Comparison of ENCODE assay signal across 8 mouse cellular contexts in genomic region chr2:164070142-164070764, GRCm38 (mm10). TPM values are rescaled to one million over a fixed set of nuclear protein-coding genes. Genes with fewer than 3 reads are reported as not detected.
A peak's percentile ranks its signal among the peaks of the same experiment; 100 is the strongest.
DNase-seq lines count a peak whose midpoint lies in the region; ATAC-seq and TF ChIP-seq lines count a peak whose summit lies in the region.

TSS of gene Stk4 (plus strand) at chr2:164070322.

- WGBS in intestine, postnatal 0 days: under 1% methylated on average over 45 of the region's 45 CpGs
- under 1% methylated on average over 36 of the region's 45 CpGs for WGBS in lung, postnatal 0 days

- no peak for TF ChIP-seq CTCF in testis, adult 2 months (IDR thresholded peaks at IDR 0.05; ENCODE audit: control insufficient read depth, insufficient read depth, insufficient replicate concordance, low read depth, low read length)
- no peak for TF ChIP-seq CTCF in intestine, postnatal 0 days (IDR thresholded peaks at IDR 0.05; ENCODE audit: low read depth)
- no peak for TF ChIP-seq CTCF in lung, postnatal 0 days (IDR thresholded peaks at IDR 0.05)

- H3K9me3 ChIP-seq in intestine, postnatal 0 days (ENCODE audit: control insufficient read depth): no peaks in the 10 kb centered on the region
- no peaks in the 10 kb centered on the region for H3K9me3 ChIP-seq in lung, postnatal 0 days (ENCODE audit: low read length)

- no peak for TF ChIP-seq EP300 in lung, postnatal 0 days (IDR thresholded peaks at IDR 0.05)

- peaks cover 1% of the 10 kb centered on the region; the same call in 1 of the 2 replicates for H3K36me3 ChIP-seq in testis, adult 2 months (ENCODE audit: control insufficient read depth, insufficient read depth, low read length)
- peaks cover 16% of the 10 kb centered on the region for H3K36me3 ChIP-seq in intestine, postnatal 0 days (ENCODE audit: control insufficient read depth, insufficient read depth)
- no peaks in the 10 kb centered on the region; the same call in 1 of the 2 replicates for H3K36me3 ChIP-seq in lung, postnatal 0 days (ENCODE audit: insufficient read depth, low read length)

- peak within 1 kb of the TSS; percentile 93 for H3K4me3 ChIP-seq in testis, adult 2 months (ENCODE audit: control insufficient read depth, low read depth, low read length)
- H3K4me3 ChIP-seq in intestine, postnatal 0 days (ENCODE audit: low read depth, low read length): peak within 1 kb of the TSS; percentile 98
- H3K4me3 ChIP-seq in lung, postnatal 0 days (ENCODE audit: low read depth, low read length): peak within 1 kb of the TSS; percentile 93

- no peak for DNase-seq in adrenal gland, adult 18-20 months (ENCODE audit: low spot score in 2 of 2)
- DNase-seq in adrenal gland, adult (ENCODE audit: inconsistent age in 2 of 2, low spot score in 1 of 2): no peak
- DNase-seq in testis, postnatal 14 days (ENCODE audit: low spot score): no peak
- peak; percentile 43 for DNase-seq in lung, postnatal 0 days (ENCODE audit: low spot score)
- peak; percentile 64 for DNase-seq in thymus, postnatal 0 days (ENCODE audit: low spot score)

- no peaks in the 10 kb centered on the region for H3K27me3 ChIP-seq in testis, adult 2 months (ENCODE audit: control insufficient read depth, insufficient read depth, low read length)
- no peaks in the 10 kb centered on the region for H3K27me3 ChIP-seq in intestine, postnatal 0 days (replicated peaks; ENCODE audit: control insufficient read depth, insufficient read depth, low read length)
- no peaks in the 10 kb centered on the region for H3K27me3 ChIP-seq in lung, postnatal 0 days (replicated peaks; ENCODE audit: insufficient read depth, low read length)

- H3K9ac ChIP-seq in intestine, postnatal 0 days (ENCODE audit: low read depth, low read length): peak within 1 kb of the TSS; percentile 91
- peak within 1 kb of the TSS; percentile 75 for H3K9ac ChIP-seq in lung, postnatal 0 days (replicated peaks; ENCODE audit: low read depth)

- H3K27ac ChIP-seq in testis, adult 2 months (ENCODE audit: control insufficient read depth, insufficient read depth, low read depth, low read length): peak within 1 kb of the TSS; percentile 90
- H3K27ac ChIP-seq in intestine, postnatal 0 days (ENCODE audit: low read depth, low read length): peak within 1 kb of the TSS; percentile 84
- peak within 1 kb of the TSS; percentile 84 for H3K27ac ChIP-seq in lung, postnatal 0 days (ENCODE audit: low read length)

- peak; percentile 24 for ATAC-seq in granulocyte monocyte progenitor cell, adult 5-6 weeks (replicated peaks; ENCODE audit: poor library complexity, severe bottlenecking)
- ATAC-seq in intestine, postnatal 0 days: 0 out of 2 replicates have a peak, but pooled peaks have one; percentile 0
- peak; percentile 30 for ATAC-seq in lung, postnatal 0 days

- TF ChIP-seq POLR2A in testis, adult 2 months (IDR thresholded peaks at IDR 0.05; ENCODE audit: control insufficient read depth, low read depth, low read length): peak; percentile 59; the same call in 1 of the 2 replicates

- peak within 1 kb of the TSS; percentile 84 for H3K4me2 ChIP-seq in intestine, postnatal 0 days (replicated peaks; ENCODE audit: low read depth)
- H3K4me2 ChIP-seq in lung, postnatal 0 days (replicated peaks; ENCODE audit: low read depth, low read length): peak within 1 kb of the TSS; percentile 88

- H3K4me1 ChIP-seq in testis, adult 2 months (ENCODE audit: control insufficient read depth, insufficient read depth, low read length): peaks cover 9% of the 10 kb centered on the region
- H3K4me1 ChIP-seq in intestine, postnatal 0 days (replicated peaks; ENCODE audit: control insufficient read depth, insufficient read depth, low read length): no peaks in the 10 kb centered on the region
- H3K4me1 ChIP-seq in lung, postnatal 0 days (ENCODE audit: insufficient read depth, low read depth, low read length): peaks cover 21% of the 10 kb centered on the region; the same call in 1 of the 2 replicates

RNA-seq across cellular contexts. Expression of gene Stk4, which starts in this region (rescaled TPM):
- 10 to 100 TPM; 24.4 to 27.2 TPM for total RNA-seq in adrenal gland, adult 18-20 months (2021)
- polyA plus RNA-seq in testis, adult 2 months (2012; rRNA removed): 14.7 and 14.8 TPM in 2 replicates
- total RNA-seq in granulocyte monocyte progenitor cell, adult 5-6 weeks (2014; fragmentation: Nextera tagmentation): 132 and 145 TPM in 2 replicates
- total RNA-seq in granulocyte monocyte progenitor cell, adult 5-6 weeks (2017): 123 and 133 TPM in 2 replicates
- polyA plus RNA-seq in intestine, postnatal 0 days (2015; fragmentation: Nextera tagmentation; extraction: Ambion mirVana): 12.1 and 12.2 TPM in 2 replicates
- polyA plus RNA-seq in lung, postnatal 0 days (2015; fragmentation: Nextera tagmentation; extraction: Ambion mirVana): 26.3 and 27.0 TPM in 2 replicates
- 67.8 and 68.4 TPM in 2 replicates for polyA plus RNA-seq in thymus, postnatal 0 days (2015; fragmentation: Nextera tagmentation; extraction: Ambion mirVana)

Comparison
In these comparisons a context has a peak if more than half of its experiments do, and no peak if none do; other contexts are left out.
1. RNA of gene Stk4 (total RNA-seq): 123 to 145 TPM in granulocyte monocyte progenitor cell, adult 5-6 weeks; 24.4 to 27.2 TPM in adrenal gland, adult 18-20 months; every median in the first group is over 4 times any median in the second.
2. DNase-seq: peak in lung, postnatal 0 days (single experiment) and thymus, postnatal 0 days (single experiment); none in adrenal gland, adult 18-20 months (0 of 2), adrenal gland, adult (0 of 2) and testis, postnatal 14 days (single experiment).
3. Peak in every context shown above with its lines, with median percentiles within 50 percentile points of each other: H3K27ac ChIP-seq, H3K4me3 ChIP-seq and ATAC-seq.